Mouse (Mus musculus) layer of hippocampus, postnatal 10 days (tissue): ENCODE measurements around the gene Ppp1r1c. TPM values are rescaled to one million over a fixed set of nuclear protein-coding genes. Genes with fewer than 3 reads are reported as not detected.
"Not testable (repeated sequence)": the region's sequence is repeated elsewhere in the genome, so short reads cannot be mapped to it uniquely, and the experiment has no call there.

Experiments
- DNase-seq, 2 experiments: peaks; one replicate each; pipeline ENCODE4 v3.0.0; 2021; ENCODE audit warnings: low spot score in 2 of 2
- total RNA-seq, 2 experiments: library from RNA; stranded (reverse); gene quantifications; 2 replicates each; pipeline ENCODE4 v1.2.3; 2021

Gene Ppp1r1c
- total RNA-seq, 2 experiments from 2014 or later = 0.23 TPM; not detected in 1

- not testable (repeated sequence) for DNase-seq
These were observed 139.8 kb downstream of the Ppp1r1c start for GRCm38 (mm10) chr2:79847396-79847795.

GRCm38 (mm10) chr2:79856874-79857273, 149.3 kb downstream of the Ppp1r1c start:
- DNase-seq = no peak

DNA sequence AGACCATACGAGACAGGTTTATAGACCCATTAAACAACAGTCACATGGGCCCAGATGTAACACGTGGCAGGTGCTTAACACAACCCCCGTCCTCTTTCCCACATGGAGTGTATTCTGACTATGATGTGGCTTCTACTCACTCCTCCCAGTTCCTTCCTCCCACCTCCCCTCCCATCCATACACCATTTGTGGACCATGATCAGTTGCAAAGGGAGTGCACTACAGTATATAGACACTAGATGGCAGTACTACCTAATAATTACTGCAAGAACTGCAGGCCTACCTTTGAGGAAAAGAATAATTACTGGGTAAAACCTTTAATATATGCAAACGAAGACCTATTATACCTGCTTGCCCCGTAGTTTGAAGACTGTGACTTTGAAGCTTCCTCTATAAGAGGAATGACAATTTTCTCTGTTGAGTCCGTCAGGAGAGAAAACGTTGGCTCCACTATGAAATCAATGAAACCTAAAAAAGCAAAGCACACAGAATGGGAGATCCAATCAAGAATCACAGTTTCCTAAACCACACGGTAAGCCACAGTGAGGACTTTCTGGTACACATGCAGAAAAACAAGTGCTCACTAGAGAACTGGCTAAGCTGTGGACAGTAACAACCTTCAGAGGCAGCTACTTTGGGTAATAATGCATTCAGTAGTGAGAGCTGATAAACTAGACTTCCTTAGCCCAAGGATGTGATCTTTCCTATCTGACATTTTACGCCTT, 157.9 kb downstream of the Ppp1r1c start:
- peak; percentile 21 to 32 for DNase-seq

Other genes starting within 250 kb of the Ppp1r1c start
- gene Itprid2, start 72.4 kb upstream of the Ppp1r1c start, total RNA-seq = 10 to 100 TPM; 34.3 to 35.4 TPM